Mouse (Mus musculus): ENCODE data around the gene Ppp1r9a.

GRCm38 (mm10) chr6:5026772-5027171 is 124.1 kb downstream of the Ppp1r9a start:
- TF ChIP-seq CTCF (conservative IDR thresholded peaks at IDR 0.05 in 1 of 2, IDR thresholded peaks at IDR 0.05 in 1 of 2; ENCODE audit: low read depth in 2 of 2, low read length in 2 of 2) (no peak), ZNF384 (IDR thresholded peaks at IDR 0.05; ENCODE audit: low read depth, low read length) (no peak), KAT2A (IDR thresholded peaks at IDR 0.05; ENCODE audit: insufficient replicate concordance, low read length) (no peak), TBP (conservative IDR thresholded peaks at IDR 0.05; ENCODE audit: low read depth, low read length) (no peak), USF2 (conservative IDR thresholded peaks at IDR 0.05; ENCODE audit: low read depth, low read length) (no peak), MXI1 (IDR thresholded peaks at IDR 0.05; ENCODE audit: low read depth, low read length) (no peak), MAX (IDR thresholded peaks at IDR 0.05; ENCODE audit: low read length) (no peak), POLR2A (IDR thresholded peaks at IDR 0.05; ENCODE audit: low read depth, low read length) (no peak)

All from CH12.LX (cell line).